Mouse (Mus musculus) liver (tissue): ENCODE results near the gene Exosc10.

ENCODE experiments used
- DNase-seq: peaks from one replicate; pipeline ENCODE4 v3.0.0-alpha.2; 2020; ENCODE audit warnings: mixed read lengths

Gene Exosc10

GRCm38 (mm10) chr4:148573222-148573621 lies 15.0 kb downstream of the Exosc10 start:
- DNase-seq, result no peak

- no peak for DNase-seq
Observed at GRCm38 (mm10) chr4:148580765-148581164, 22.5 kb downstream of the Exosc10 start.

- no peak for DNase-seq
Observed at GRCm38 (mm10) chr4:148581422-148581821, 23.2 kb downstream of the Exosc10 start.

GRCm38 (mm10) chr4:148583257-148583656 lies 25.0 kb downstream of the Exosc10 start:
- no peak for DNase-seq

- DNase-seq, result no peak
Observed at GRCm38 (mm10) chr4:148586648-148587047, 28.4 kb downstream of the Exosc10 start.

- no peak for DNase-seq
Observed at GRCm38 (mm10) chr4:148588793-148589192, 30.6 kb downstream of the Exosc10 start.

- no peak for DNase-seq
Observed at GRCm38 (mm10) chr4:148589565-148589964, 31.3 kb downstream of the Exosc10 start.

- DNase-seq, result peak; percentile 18
Observed at GRCm38 (mm10) chr4:148590421-148591170, 32.4 kb downstream of the Exosc10 start.

- peak; percentile 97 for DNase-seq
Observed at GRCm38 (mm10) chr4:148591171-148591630, 33.0 kb downstream of the Exosc10 start, which contains the start of gene Srm. Gene Srm, plus strand, starts transcription at chr4:148591503.

- peak; percentile 58 for DNase-seq
Observed at GRCm38 (mm10) chr4:148591637-148592380, 33.6 kb downstream of the Exosc10 start.

GRCm38 (mm10) chr4:148593996-148594395 lies 35.8 kb downstream of the Exosc10 start:
- DNase-seq, result no peak

- no peak for DNase-seq
Observed at GRCm38 (mm10) chr4:148595916-148596315, 37.7 kb downstream of the Exosc10 start.

- no peak for DNase-seq
Observed at GRCm38 (mm10) chr4:148596731-148597130, 38.5 kb downstream of the Exosc10 start.

GRCm38 (mm10) chr4:148598826-148599225 lies 40.6 kb downstream of the Exosc10 start:
- DNase-seq, result no peak

GRCm38 (mm10) chr4:148600316-148600715 lies 42.1 kb downstream of the Exosc10 start:
- no peak for DNase-seq

GRCm38 (mm10) chr4:148601871-148602270 lies 43.6 kb downstream of the Exosc10 start:
- DNase-seq, result no peak

- no peak for DNase-seq
Observed at GRCm38 (mm10) chr4:148602357-148603120, 44.3 kb downstream of the Exosc10 start, which contains the start of gene Masp2. Gene Masp2, plus strand, starts transcription at chr4:148602554.

- DNase-seq, result no peak
Observed at GRCm38 (mm10) chr4:148603376-148604139, 45.3 kb downstream of the Exosc10 start.

- DNase-seq, result no peak
Observed at GRCm38 (mm10) chr4:148604141-148604540, 45.9 kb downstream of the Exosc10 start.

- peak; percentile 73 for DNase-seq
Observed at GRCm38 (mm10) chr4:148604541-148605165, 46.4 kb downstream of the Exosc10 start.

- DNase-seq, result peak; percentile 77
Observed at GRCm38 (mm10) chr4:148607758-148608157, 49.5 kb downstream of the Exosc10 start.

GRCm38 (mm10) chr4:148609805-148610204 lies 51.6 kb downstream of the Exosc10 start:
- DNase-seq, result no peak
